Mouse (Mus musculus) hindbrain, embryonic 14.5 days (tissue): Measurements from ENCODE around the gene Chrna7. TPM values are rescaled to one million over a fixed set of nuclear protein-coding genes. Genes with fewer than 3 reads are reported as not detected.

Experiments used
- ATAC-seq: fragments of 200-750 bp; cut with Nextera tagmentation; 2 replicates; pipeline ENCODE4 v1.8.0; 2017; ENCODE audit warnings: moderate number of reproducible peaks, mild to moderate bottlenecking, moderate TSS enrichment, moderate library complexity; ENCODE audit not compliant: low FRiP score
- DNase-seq: peaks from one replicate; pipeline ENCODE4 v3.0.0-alpha.2; 2015; ENCODE audit warnings: low spot score
- H3K27ac ChIP-seq: fragments of 300-500 bp; sonication (generic); 2 replicates; pipeline ENCODE4 v1.5.1; 2014; ENCODE audit warnings: mild to moderate bottlenecking, moderate library complexity
- H3K27me3 ChIP-seq: fragments of 300-500 bp; sonication (generic); 2 replicates; pipeline ENCODE4 v1.6.1; 2014; ENCODE audit warnings: mild to moderate bottlenecking, low read length, mixed read lengths; ENCODE audit not compliant: control insufficient read depth, insufficient read depth
- H3K36me3 ChIP-seq: fragments of 300-500 bp; sonication (generic); replicated peaks from 2 replicates; pipeline ENCODE4 v1.6.1; 2014; ENCODE audit not compliant: control insufficient read depth, insufficient read depth
- H3K4me1 ChIP-seq: fragments of 300-500 bp; sonication (generic); replicated peaks from 2 replicates; pipeline ENCODE4 v1.6.1; 2014; ENCODE audit warnings: antibody characterized with exemption, low read length, mixed read lengths; ENCODE audit not compliant: control insufficient read depth, insufficient read depth
- H3K4me2 ChIP-seq: fragments of 300-500 bp; sonication (generic); replicated peaks from 2 replicates; pipeline ENCODE4 v1.6.1; 2014; ENCODE audit warnings: mild to moderate bottlenecking, moderate library complexity
- H3K4me3 ChIP-seq: fragments of 300-500 bp; sonication (generic); replicated peaks from 2 replicates; pipeline ENCODE4 v1.5.1; 2014; ENCODE audit warnings: mild to moderate bottlenecking, low read length
- H3K9ac ChIP-seq: fragments of 300-500 bp; sonication (generic); 2 replicates; pipeline ENCODE4 v1.6.1; 2014
- H3K9me3 ChIP-seq: fragments of 300-500 bp; sonication (generic); 2 replicates; pipeline ENCODE4 v1.6.1; 2016; ENCODE audit warnings: low read length; ENCODE audit not compliant: control insufficient read depth
- WGBS: fragments of 180-500 bp; shearing (Covaris S2); extraction: QIAGEN DNeasy Blood & Tissue Kit; methylation state at CpG from one replicate; pipeline ENCODE4 v1.1.7; 2014; 5-methylcytosine and 5-hydroxymethylcytosine counted together
- polyA plus RNA-seq: library from polyadenylated mRNA; unstranded; fragments of >200 nt; fragmentation: Nextera tagmentation; extraction: Ambion mirVana; gene quantifications from 2 replicates; pipeline ENCODE4 v1.2.1, GENCODE M21; 2014

Gene Chrna7
- polyA plus RNA-seq, 1 experiment from 2014 or later: 9.4 TPM

DNA sequence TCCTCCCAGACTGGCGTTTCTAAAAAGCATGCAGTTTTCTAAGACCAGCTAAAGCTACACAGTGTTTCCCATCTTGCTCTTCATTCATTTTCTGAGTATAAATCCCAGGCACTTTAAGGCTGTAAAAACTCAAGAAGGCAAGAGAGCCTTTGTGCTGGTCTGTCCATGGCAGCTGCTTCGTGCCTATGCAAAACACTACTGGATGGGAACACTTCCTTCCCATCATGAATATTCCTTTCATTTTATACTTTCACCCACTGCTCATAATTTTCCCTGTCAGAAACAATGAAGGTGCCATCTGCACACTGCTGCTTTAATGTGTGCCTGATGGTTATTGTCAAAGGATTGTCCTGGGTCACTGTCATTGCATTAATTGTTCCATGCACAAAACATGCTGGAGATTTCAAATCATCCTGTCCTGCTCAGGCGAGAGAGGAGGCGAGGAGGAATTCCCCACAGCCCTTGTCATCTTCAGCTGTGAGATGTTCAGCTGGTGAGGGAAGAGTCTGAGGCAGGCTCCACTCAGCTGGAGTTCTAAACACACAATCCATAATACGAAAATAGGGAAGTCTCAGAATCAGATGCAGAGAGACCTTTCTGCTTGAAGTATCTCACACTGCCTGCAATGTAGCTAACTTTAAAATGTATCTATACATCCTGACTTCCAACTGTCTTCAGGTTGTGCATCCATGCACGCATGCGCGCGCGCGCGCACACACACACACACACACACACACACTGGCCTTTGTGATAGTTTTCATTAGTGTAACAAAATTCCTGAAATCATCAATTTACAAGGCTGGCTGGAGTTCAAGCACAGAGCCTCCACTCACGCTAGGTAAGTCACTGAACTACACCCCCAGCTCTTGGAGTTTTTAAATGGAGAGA is 22.5 kb downstream of the Chrna7 start:
- Histone ChIP-seq H3K36me3 (no peaks in the 10 kb centered on the region), H3K9me3 (no peaks in the 10 kb centered on the region), H3K4me3 (no peak overlapping the region), H3K27me3 (no peaks in the 10 kb centered on the region), H3K9ac (no peak overlapping the region), H3K27ac (peak overlapping the region; percentile 9; the same call in 1 of the 2 replicates), H3K4me2 (no peak overlapping the region), H3K4me1 (peaks cover 4% of the 10 kb centered on the region; the same call in 1 of the 2 replicates)
- 62% methylated on average over 13 of the region's 13 CpGs for WGBS
- no peak for DNase-seq
- peak; percentile 70; the same call in 1 of the 2 replicates for ATAC-seq

DNA sequence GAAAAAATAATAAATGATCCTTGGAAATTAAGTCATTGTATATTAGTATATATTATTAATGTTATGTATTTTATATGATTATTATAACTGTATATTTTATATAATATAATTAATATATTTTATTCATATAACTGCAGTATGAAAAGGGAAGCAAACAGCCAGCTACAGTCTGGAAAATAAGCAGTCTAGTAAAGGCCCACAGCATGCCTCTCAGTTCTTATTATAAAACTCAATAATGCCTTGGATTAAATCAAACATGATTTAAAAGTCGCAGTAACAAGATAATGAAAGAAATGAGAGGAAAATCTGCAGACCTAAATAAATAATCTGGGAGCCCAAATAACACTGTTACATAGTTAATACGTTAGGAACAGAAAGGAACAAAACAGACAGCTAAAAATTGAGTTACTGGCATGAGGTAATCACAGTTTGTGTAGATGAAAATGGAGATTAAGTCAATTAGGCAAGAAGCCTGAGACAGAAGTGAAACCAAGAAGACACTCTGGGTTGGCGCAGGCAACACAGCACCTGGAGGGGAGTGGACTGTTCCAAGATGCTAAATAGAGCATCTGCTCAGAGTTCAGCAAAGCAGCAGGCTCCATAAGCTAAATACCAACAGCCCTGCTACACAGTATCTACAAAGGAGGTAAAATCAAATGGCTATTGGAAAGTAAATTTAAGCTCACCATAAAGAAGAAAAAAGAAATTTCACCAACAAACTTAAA is 42.1 kb downstream of the Chrna7 start:
- Histone ChIP-seq H3K4me2 (no peak overlapping the region), H3K4me1 (no peaks in the 10 kb centered on the region), H3K9ac (no peak overlapping the region), H3K4me3 (no peak overlapping the region), H3K27me3 (no peaks in the 10 kb centered on the region), H3K9me3 (no peaks in the 10 kb centered on the region), H3K36me3 (no peaks in the 10 kb centered on the region), H3K27ac (no peak overlapping the region)
- WGBS: 73% methylated on average over 3 of the region's 3 CpGs
- DNase-seq (no peak), ATAC-seq (no peak)

- WGBS: 90% methylated on average over 3 of the region's 3 CpGs
Measured at GRCm38 (mm10) chr7:63164617-63165016, 47.8 kb downstream of the Chrna7 start.

GRCm38 (mm10) chr7:63162272-63162864 is 50.0 kb downstream of the Chrna7 start:
- peak; percentile 36 for DNase-seq
- Histone ChIP-seq H3K4me1 (no peaks in the 10 kb centered on the region), H3K9me3 (no peaks in the 10 kb centered on the region), H3K27ac (no peak overlapping the region), H3K4me3 (no peak overlapping the region), H3K27me3 (no peaks in the 10 kb centered on the region), H3K9ac (no peak overlapping the region), H3K36me3 (no peaks in the 10 kb centered on the region), H3K4me2 (no peak overlapping the region)
- WGBS: 48% methylated on average over 7 of the region's 7 CpGs
- peak; percentile 84 for ATAC-seq

More at GRCm38 (mm10) chr7:63164617-63165016, 47.8 kb downstream of the Chrna7 start:
- no peak overlapping the region for H3K4me3 ChIP-seq
- H3K4me2 ChIP-seq: no peak overlapping the region
- no peak overlapping the region for H3K27ac ChIP-seq
- no peaks in the 10 kb centered on the region for H3K4me1 ChIP-seq
- no peaks in the 10 kb centered on the region for H3K36me3 ChIP-seq
- H3K9me3 ChIP-seq: no peaks in the 10 kb centered on the region
- DNase-seq: no peak
- no peak overlapping the region for H3K9ac ChIP-seq
- ATAC-seq: no peak
- H3K27me3 ChIP-seq: no peaks in the 10 kb centered on the region

- DNase-seq (no peak), ATAC-seq (no peak)
- H3K4me1 ChIP-seq: no peaks in the 10 kb centered on the region; the same call in 1 of the 2 replicates
- no peaks in the 10 kb centered on the region for H3K27me3 ChIP-seq
- H3K36me3 ChIP-seq: no peaks in the 10 kb centered on the region
- no peak overlapping the region for H3K27ac ChIP-seq
- no peak overlapping the region for H3K4me2 ChIP-seq
- H3K9ac ChIP-seq: no peak overlapping the region
- no peak overlapping the region for H3K4me3 ChIP-seq
- H3K9me3 ChIP-seq: no peaks in the 10 kb centered on the region
- 65% methylated on average over 1 of the region's 1 CpGs for WGBS
Measured at GRCm38 (mm10) chr7:63153239-63153638, 59.1 kb downstream of the Chrna7 start.

GRCm38 (mm10) chr7:63148740-63149139 is 63.6 kb downstream of the Chrna7 start:
- no peak overlapping the region for H3K4me3 ChIP-seq

DNA sequence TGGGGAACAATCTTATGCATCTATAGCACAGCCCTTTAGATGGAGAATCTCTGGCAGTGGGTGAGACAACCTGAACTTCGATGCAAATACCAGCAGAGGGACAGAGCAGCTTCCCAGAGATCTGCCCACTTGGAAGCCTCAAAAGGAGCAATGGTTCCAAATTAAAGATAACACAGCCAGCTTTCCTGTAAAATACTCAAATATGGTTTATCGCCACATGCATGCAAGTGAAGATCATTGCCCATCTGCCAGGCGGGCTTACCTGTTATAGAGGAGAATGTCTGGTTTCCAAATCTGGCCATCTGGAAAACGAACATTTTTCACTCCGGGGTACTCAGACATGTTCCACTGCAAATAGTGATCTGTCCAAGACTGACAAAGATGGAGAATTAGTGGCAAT is 64.0 kb downstream of the Chrna7 start:
- no peak for ATAC-seq
- WGBS: 86% methylated on average over 5 of the region's 5 CpGs

More at GRCm38 (mm10) chr7:63148740-63149139, 63.6 kb downstream of the Chrna7 start:
- no peaks in the 10 kb centered on the region for H3K9me3 ChIP-seq
- no peak for DNase-seq
- H3K27me3 ChIP-seq: no peaks in the 10 kb centered on the region
- no peak for ATAC-seq
- no peaks in the 10 kb centered on the region; the same call in 1 of the 2 replicates for H3K4me1 ChIP-seq
- 51% methylated on average over 3 of the region's 3 CpGs for WGBS
- no peak overlapping the region for H3K9ac ChIP-seq
- no peak overlapping the region for H3K4me2 ChIP-seq
- H3K27ac ChIP-seq: no peak overlapping the region
- H3K36me3 ChIP-seq: no peaks in the 10 kb centered on the region

DNA sequence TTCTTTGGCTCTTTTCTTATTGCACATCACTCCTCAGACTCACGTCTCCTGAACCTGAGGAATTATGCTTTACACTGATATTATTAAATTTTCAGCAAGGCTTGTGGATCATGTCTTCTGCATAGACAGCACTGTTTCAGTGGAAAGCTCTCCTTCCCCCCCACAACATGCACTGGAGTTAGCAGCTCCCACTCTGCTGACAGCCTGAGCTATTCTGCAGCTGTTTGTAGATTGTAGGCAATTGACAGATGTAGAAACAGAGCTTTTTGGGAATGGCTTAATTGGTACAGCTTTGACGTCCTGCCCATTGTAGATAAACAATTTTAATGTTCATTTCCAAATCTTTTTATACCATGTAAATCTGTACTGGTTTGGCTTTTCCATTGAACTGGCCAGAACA is 89.8 kb downstream of the Chrna7 start:
- no peak for DNase-seq
- Histone ChIP-seq H3K4me3 (no peak overlapping the region), H3K4me2 (no peak overlapping the region), H3K27ac (no peak overlapping the region), H3K9ac (no peak overlapping the region), H3K4me1 (no peaks in the 10 kb centered on the region), H3K27me3 (no peaks in the 10 kb centered on the region), H3K9me3 (no peaks in the 10 kb centered on the region), H3K36me3 (no peaks in the 10 kb centered on the region)
- no peak for ATAC-seq
- WGBS: 69% methylated on average over 2 of the region's 2 CpGs

More for the DNA sequence above, 64.0 kb downstream of the Chrna7 start:
- DNase-seq: no peak
- Histone ChIP-seq H3K9me3 (no peaks in the 10 kb centered on the region), H3K27ac (no peak overlapping the region), H3K4me1 (no peaks in the 10 kb centered on the region; the same call in 1 of the 2 replicates), H3K36me3 (no peaks in the 10 kb centered on the region), H3K27me3 (no peaks in the 10 kb centered on the region), H3K9ac (no peak overlapping the region), H3K4me3 (no peak overlapping the region), H3K4me2 (no peak overlapping the region)

DNA sequence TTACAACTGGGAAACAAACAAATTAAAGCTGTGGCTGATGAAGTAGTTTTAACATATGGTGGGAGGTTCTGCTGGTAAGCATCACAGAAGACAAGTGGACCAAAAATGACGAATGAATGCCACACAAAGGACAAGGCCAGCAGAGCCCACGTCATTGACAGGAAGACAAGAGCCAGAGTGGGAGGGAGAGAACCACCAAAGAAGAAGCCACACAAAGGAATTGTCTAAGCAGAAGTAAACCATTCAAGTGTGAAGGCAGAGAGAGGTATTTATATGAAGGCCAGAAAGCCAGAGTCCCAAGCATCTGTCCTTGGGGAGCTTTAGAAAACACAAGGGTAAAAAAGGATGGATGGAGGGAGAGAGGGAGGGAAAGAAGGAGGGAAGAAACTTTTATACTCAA is 98.7 kb downstream of the Chrna7 start:
- Histone ChIP-seq H3K36me3 (no peaks in the 10 kb centered on the region), H3K9ac (no peak overlapping the region), H3K4me1 (no peaks in the 10 kb centered on the region), H3K27ac (no peak overlapping the region), H3K4me3 (no peak overlapping the region), H3K9me3 (no peaks in the 10 kb centered on the region), H3K4me2 (no peak overlapping the region), H3K27me3 (no peaks in the 10 kb centered on the region)
- no peak for ATAC-seq
- DNase-seq: no peak
- 4% methylated on average over 2 of the region's 2 CpGs for WGBS
